Mouse (Mus musculus) neural tube, embryonic 14.5 days (tissue): ENCODE data around the gene Pgm2l1. TPM values are rescaled to one million over a fixed set of nuclear protein-coding genes. Genes with fewer than 3 reads are reported as not detected.
A peak's percentile ranks its signal among the peaks of the same experiment; 100 is the strongest.

ENCODE experiments used
- ATAC-seq: fragments of 200-750 bp; cut with Nextera tagmentation; 2 replicates; pipeline ENCODE4 v1.8.0; 2017; ENCODE audit warnings: low read depth, mild to moderate bottlenecking, moderate TSS enrichment, moderate library complexity
- H3K27ac ChIP-seq: fragments of 300-500 bp; sonication (generic); 2 replicates; pipeline ENCODE4 v1.5.1; 2014; ENCODE audit warnings: low read depth, mild to moderate bottlenecking, control low read depth, low read length, moderate library complexity, mixed read lengths
- H3K27me3 ChIP-seq: fragments of 300-500 bp; sonication (generic); 2 replicates; pipeline ENCODE4 v1.6.1; 2014; ENCODE audit warnings: low read length; ENCODE audit not compliant: control insufficient read depth, insufficient read depth
- H3K36me3 ChIP-seq: fragments of 300-500 bp; sonication (generic); 2 replicates; pipeline ENCODE4 v1.6.1; 2014; ENCODE audit warnings: low read length, mixed read lengths; ENCODE audit not compliant: control insufficient read depth, insufficient read depth
- H3K4me1 ChIP-seq: fragments of 300-500 bp; sonication (generic); 2 replicates; pipeline ENCODE4 v1.6.1; 2014; ENCODE audit warnings: low read length; ENCODE audit not compliant: control insufficient read depth, insufficient read depth
- H3K4me2 ChIP-seq: fragments of 300-500 bp; sonication (generic); 2 replicates; pipeline ENCODE4 v1.6.1; 2014; ENCODE audit warnings: mild to moderate bottlenecking, low read depth, low read length, control low read depth
- H3K4me3 ChIP-seq: fragments of 300-500 bp; sonication (generic); 2 replicates; pipeline ENCODE4 v1.5.1; 2014; ENCODE audit warnings: low read depth, low read length, control low read depth, mixed read lengths
- H3K9ac ChIP-seq: fragments of 300-500 bp; sonication (generic); replicated peaks from 2 replicates; pipeline ENCODE4 v1.6.1; 2014; ENCODE audit warnings: low read depth, mild to moderate bottlenecking, control low read depth, low read length, mixed read lengths
- H3K9me3 ChIP-seq: fragments of 300-500 bp; sonication (generic); 2 replicates; pipeline ENCODE4 v1.6.1; 2016; ENCODE audit warnings: low read length; ENCODE audit not compliant: control insufficient read depth
- WGBS: fragments of 180-500 bp; shearing (Covaris S2); extraction: QIAGEN DNeasy Blood & Tissue Kit; methylation state at CpG from one replicate; pipeline ENCODE4 v1.1.7; 2014; 5-methylcytosine and 5-hydroxymethylcytosine counted together
- polyA plus RNA-seq: library from polyadenylated mRNA; unstranded; fragments of >200 nt; fragmentation: Nextera tagmentation; extraction: Ambion mirVana; gene quantifications from 2 replicates; pipeline ENCODE4 v1.2.1, GENCODE M21; 2014

Pgm2l1 gene
- polyA plus RNA-seq, 1 experiment from 2014 or later, result 38.5 TPM

DNA sequence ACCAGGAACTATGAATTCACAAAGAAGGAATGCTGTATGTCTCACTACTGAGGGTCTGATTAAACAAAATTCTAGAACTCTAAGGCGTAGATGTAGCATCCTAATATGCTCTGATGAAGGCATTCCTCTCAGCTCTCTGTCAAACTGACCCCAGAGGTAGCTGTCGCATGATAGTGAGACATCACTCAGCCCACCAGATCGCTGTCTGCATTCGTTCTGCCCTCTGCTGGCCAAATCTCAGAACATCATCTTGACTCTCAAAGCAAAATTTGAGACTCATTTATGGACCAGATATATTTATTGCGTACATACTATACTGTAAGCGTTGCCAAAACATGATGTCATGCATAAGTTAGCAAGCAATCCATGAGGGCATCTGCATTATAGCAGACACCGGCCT, 39.6 kb upstream of the Pgm2l1 start:
- H3K36me3 ChIP-seq, result no peaks in the 10 kb centered on the region
- no peaks in the 10 kb centered on the region for H3K9me3 ChIP-seq
- H3K9ac ChIP-seq, result no peak overlapping the region
- no peak overlapping the region for H3K4me3 ChIP-seq
- 26% methylated on average over 7 of the region's 7 CpGs for WGBS
- no peak overlapping the region for H3K27ac ChIP-seq
- H3K27me3 ChIP-seq, result no peaks in the 10 kb centered on the region
- peak; percentile 46; the same call in 1 of the 2 replicates for ATAC-seq
- H3K4me2 ChIP-seq, result no peak overlapping the region
- no peaks in the 10 kb centered on the region for H3K4me1 ChIP-seq

DNA sequence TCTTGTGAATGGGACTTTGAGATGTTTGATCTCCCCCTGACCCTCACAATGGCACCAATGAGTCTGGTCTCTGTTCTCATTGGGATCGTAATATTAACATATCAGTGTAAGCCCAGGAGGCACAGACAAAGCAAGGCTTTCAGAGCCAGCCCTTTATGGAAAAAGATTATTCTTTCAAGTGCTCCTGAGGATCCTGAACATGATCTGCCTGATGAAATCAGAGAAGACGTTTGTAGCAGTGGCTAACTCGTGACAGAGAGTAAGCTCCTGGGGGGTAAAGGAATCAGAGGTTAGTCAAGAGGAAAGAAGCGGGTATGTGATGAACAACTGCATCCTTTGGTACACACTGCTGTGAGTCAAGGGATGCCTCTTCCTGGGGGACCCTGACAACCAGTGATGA, 37.0 kb upstream of the Pgm2l1 start:
- no peaks in the 10 kb centered on the region for H3K9me3 ChIP-seq
- no peak for ATAC-seq
- 38% methylated on average over 4 of the region's 4 CpGs for WGBS
- no peaks in the 10 kb centered on the region for H3K4me1 ChIP-seq
- H3K4me3 ChIP-seq, result no peak overlapping the region
- no peaks in the 10 kb centered on the region for H3K27me3 ChIP-seq
- H3K27ac ChIP-seq, result no peak overlapping the region
- no peaks in the 10 kb centered on the region for H3K36me3 ChIP-seq
- no peak overlapping the region for H3K9ac ChIP-seq
- H3K4me2 ChIP-seq, result no peak overlapping the region

DNA sequence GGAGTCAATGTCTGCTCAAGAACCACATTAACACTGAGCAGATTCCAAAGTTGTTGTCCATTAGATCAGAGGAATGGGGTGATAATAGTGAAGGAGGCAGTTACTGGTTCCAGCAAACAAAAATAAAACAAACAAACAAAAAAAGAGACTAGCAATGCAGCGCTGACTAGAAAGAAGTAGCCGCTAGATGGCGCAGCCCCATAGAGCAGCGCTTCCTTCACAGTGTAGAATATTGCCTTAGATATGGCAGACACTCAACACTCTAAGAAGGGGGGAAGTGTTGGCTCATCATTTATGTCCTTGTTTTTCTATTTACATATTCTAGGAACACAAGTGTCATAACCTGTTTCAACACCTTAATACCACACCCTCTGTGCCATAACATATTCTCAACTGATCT, 36.4 kb upstream of the Pgm2l1 start:
- Histone ChIP-seq H3K4me3 (no peak overlapping the region), H3K9me3 (no peaks in the 10 kb centered on the region), H3K36me3 (no peaks in the 10 kb centered on the region), H3K4me1 (no peaks in the 10 kb centered on the region), H3K27me3 (no peaks in the 10 kb centered on the region), H3K9ac (no peak overlapping the region), H3K27ac (no peak overlapping the region), H3K4me2 (no peak overlapping the region)
- 7% methylated on average over 4 of the region's 4 CpGs for WGBS
- ATAC-seq, result peak; percentile 66; the same call in 1 of the 2 replicates

DNA sequence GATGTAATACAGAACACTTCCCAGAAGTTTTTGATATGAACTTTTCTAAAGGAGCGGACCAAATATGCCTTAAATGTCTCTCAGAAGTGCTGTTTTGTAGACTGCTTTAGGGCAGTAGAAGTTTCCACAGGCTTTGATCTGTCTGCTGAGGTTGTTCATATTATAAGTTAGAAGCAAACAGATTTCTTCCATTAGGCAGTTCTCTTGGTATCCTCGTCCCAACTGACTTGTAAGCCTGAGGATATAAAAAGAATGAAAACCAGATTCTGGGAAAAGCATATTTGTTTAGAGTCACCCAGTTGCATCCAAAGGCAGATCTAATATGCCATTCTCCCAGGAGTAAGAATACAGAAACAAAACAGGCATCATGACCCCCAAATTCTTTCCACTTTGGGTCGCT, 26.0 kb upstream of the Pgm2l1 start:
- Histone ChIP-seq H3K27ac (no peak overlapping the region), H3K4me2 (no peak overlapping the region), H3K9me3 (no peaks in the 10 kb centered on the region), H3K27me3 (no peaks in the 10 kb centered on the region), H3K36me3 (no peaks in the 10 kb centered on the region), H3K4me1 (no peaks in the 10 kb centered on the region), H3K4me3 (no peak overlapping the region), H3K9ac (no peak overlapping the region)
- no peak for ATAC-seq
- WGBS, result 90% methylated on average over 3 of the region's 3 CpGs

DNA sequence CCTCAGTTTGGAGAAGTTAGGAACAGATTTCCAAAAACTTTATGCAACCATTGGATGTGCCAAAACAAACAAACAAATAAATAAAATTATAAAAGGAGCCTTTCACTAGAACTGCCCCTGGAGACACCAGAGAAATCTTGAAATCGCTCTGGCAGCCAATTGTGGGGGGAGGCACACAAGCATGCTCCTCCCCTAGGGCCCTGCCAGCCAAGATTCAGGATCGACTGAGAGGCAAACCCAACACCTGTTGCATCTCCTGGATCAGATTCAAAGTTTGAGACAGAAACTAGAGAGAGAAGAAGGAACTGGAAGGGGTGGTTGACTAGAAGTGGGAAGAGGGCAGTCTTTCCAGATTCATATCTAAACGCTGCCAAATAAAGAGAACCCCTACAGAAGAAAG, 23.6 kb upstream of the Pgm2l1 start:
- Histone ChIP-seq H3K4me3 (no peak overlapping the region), H3K36me3 (no peaks in the 10 kb centered on the region), H3K27me3 (no peaks in the 10 kb centered on the region), H3K27ac (no peak overlapping the region), H3K4me1 (no peaks in the 10 kb centered on the region), H3K4me2 (no peak overlapping the region), H3K9me3 (no peaks in the 10 kb centered on the region), H3K9ac (no peak overlapping the region)
- 68% methylated on average over 3 of the region's 3 CpGs for WGBS
- ATAC-seq, result no peak

DNA sequence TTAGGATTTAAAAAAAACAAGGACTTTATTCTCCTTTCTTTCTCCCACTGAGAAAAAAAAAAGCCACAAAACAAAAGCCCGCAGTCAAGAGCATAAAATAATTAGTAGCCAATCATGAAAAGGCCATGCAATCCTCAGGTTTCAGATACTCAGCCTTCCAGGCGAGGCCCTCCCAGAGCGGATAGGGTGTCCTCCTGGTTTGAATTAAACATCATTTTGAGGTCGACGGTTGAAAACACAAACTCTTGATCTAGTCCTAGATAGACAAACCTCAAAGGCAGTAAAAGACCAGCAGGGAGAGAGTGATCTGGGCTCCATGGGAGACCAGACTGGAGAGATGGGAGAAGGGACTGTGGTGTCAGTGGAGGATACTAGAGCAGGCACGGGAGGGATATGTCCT, 22.3 kb upstream of the Pgm2l1 start:
- no peak overlapping the region for H3K4me3 ChIP-seq
- no peak overlapping the region for H3K9ac ChIP-seq
- H3K27me3 ChIP-seq, result no peaks in the 10 kb centered on the region
- no peaks in the 10 kb centered on the region for H3K9me3 ChIP-seq
- H3K36me3 ChIP-seq, result no peaks in the 10 kb centered on the region
- no peak for ATAC-seq
- 67% methylated on average over 6 of the region's 6 CpGs for WGBS
- no peaks in the 10 kb centered on the region for H3K4me1 ChIP-seq
- no peak overlapping the region for H3K4me2 ChIP-seq
- H3K27ac ChIP-seq, result no peak overlapping the region

DNA sequence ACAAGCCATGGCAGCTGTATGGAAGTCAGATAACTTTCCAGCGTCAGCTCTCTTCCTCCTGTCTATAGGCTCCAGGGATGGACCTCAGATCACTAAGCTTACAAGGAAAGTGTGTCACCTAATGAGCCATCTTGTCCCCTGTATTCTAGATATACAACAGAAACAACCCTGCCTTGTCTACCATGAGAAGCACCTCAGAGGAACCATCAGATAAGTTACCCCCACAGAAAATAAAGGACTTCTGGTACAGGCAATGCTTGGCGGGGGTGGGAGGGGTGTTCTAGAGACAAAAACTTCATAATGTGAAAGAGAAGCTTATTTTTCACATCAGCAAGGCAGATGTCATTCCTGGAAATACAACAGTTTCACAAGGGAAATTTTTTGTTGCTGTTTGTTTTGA, 21.1 kb upstream of the Pgm2l1 start:
- Histone ChIP-seq H3K4me3 (no peak overlapping the region), H3K4me1 (no peaks in the 10 kb centered on the region), H3K4me2 (no peak overlapping the region), H3K27me3 (no peaks in the 10 kb centered on the region), H3K36me3 (no peaks in the 10 kb centered on the region), H3K27ac (no peak overlapping the region), H3K9me3 (no peaks in the 10 kb centered on the region), H3K9ac (no peak overlapping the region)
- ATAC-seq, result no peak
- WGBS, result 88% methylated on average over 2 of the region's 2 CpGs

DNA sequence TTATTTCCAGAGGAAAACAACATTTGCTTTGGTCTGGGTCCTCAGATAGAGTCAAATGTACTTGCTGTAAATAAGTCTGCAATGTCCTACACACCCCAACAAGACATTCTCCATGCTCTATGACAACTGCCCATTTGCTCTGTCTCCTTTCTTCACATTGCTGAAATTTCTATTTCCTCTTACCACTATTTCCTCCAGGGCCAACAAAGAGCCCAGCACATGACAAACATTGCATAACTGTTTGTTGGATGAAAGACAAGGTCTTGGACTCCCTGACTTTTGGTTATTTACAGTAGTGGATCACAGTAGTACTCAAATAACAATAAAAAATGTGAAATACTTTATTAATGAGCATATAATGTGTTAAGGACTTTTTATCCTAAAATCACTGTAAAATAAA, 19.3 kb upstream of the Pgm2l1 start:
- no peak for ATAC-seq
- Histone ChIP-seq H3K9me3 (no peaks in the 10 kb centered on the region), H3K9ac (no peak overlapping the region), H3K36me3 (no peaks in the 10 kb centered on the region), H3K4me2 (no peak overlapping the region), H3K27ac (no peak overlapping the region), H3K4me3 (no peak overlapping the region), H3K27me3 (no peaks in the 10 kb centered on the region), H3K4me1 (no peaks in the 10 kb centered on the region)

DNA sequence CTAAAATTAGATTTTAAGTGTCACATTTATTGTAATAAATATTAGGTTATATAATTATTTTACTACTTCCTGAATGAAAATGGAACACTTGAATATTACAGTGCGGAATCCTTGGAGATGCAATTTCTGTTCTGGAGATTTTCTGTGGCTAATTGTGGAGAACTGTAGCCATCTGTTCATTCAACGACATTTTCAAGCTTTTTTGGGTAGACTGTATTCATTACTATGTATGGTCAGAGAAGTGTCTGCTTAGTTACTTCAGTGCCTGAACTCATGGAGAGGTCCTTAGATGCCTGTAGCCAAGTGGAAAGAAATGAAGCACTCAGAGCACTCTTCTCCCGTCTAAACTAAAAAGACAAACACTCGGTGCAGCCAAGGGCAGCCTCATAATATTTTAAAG, 12.9 kb upstream of the Pgm2l1 start:
- no peak overlapping the region for H3K4me3 ChIP-seq
- H3K27me3 ChIP-seq, result no peaks in the 10 kb centered on the region
- H3K4me1 ChIP-seq, result peaks cover 7% of the 10 kb centered on the region; the same call in 1 of the 2 replicates
- WGBS, result 74% methylated on average over 4 of the region's 4 CpGs
- H3K27ac ChIP-seq, result no peak overlapping the region
- H3K9me3 ChIP-seq, result no peaks in the 10 kb centered on the region
- H3K36me3 ChIP-seq, result no peaks in the 10 kb centered on the region
- H3K4me2 ChIP-seq, result no peak overlapping the region
- ATAC-seq, result no peak
- no peak overlapping the region for H3K9ac ChIP-seq
